Mouse (Mus musculus) limb, embryonic 13.5 days (tissue): ENCODE measurements around the gene Def8. TPM values are rescaled to one million over a fixed set of nuclear protein-coding genes. Genes with fewer than 3 reads are reported as not detected.

Experiments used
- ATAC-seq: fragments of 200-750 bp; cut with Nextera tagmentation; 2 replicates; pipeline ENCODE4 v1.8.0; 2017; ENCODE audit warnings: low read depth, moderate number of reproducible peaks, moderate TSS enrichment; ENCODE audit not compliant: low FRiP score
- H3K27ac ChIP-seq: fragments of 300-500 bp; sonication (generic); 2 replicates; pipeline ENCODE4 v1.5.1; 2015; ENCODE audit warnings: inconsistent platforms, mild to moderate bottlenecking, moderate library complexity
- H3K27me3 ChIP-seq: fragments of 300-500 bp; sonication (generic); 2 replicates; pipeline ENCODE4 v1.6.1; 2015; ENCODE audit warnings: mild to moderate bottlenecking, inconsistent platforms
- H3K36me3 ChIP-seq: fragments of 300-500 bp; sonication (generic); 2 replicates; pipeline ENCODE4 v1.6.1; 2015; ENCODE audit warnings: inconsistent platforms, mild to moderate bottlenecking, moderate library complexity
- H3K4me1 ChIP-seq: fragments of 300-500 bp; sonication (generic); 2 replicates; pipeline ENCODE4 v1.6.1; 2015; ENCODE audit warnings: inconsistent platforms
- H3K4me2 ChIP-seq: fragments of 300-500 bp; sonication (generic); replicated peaks from 2 replicates; pipeline ENCODE4 v1.6.1; 2015; ENCODE audit warnings: inconsistent platforms, mild to moderate bottlenecking, moderate library complexity
- H3K4me3 ChIP-seq: fragments of 300-500 bp; sonication (generic); 2 replicates; pipeline ENCODE4 v1.5.1; 2015; ENCODE audit warnings: moderate library complexity, mild to moderate bottlenecking, inconsistent platforms
- H3K9ac ChIP-seq: fragments of 300-500 bp; sonication (generic); 2 replicates; pipeline ENCODE4 v1.6.1; 2015; ENCODE audit warnings: mild to moderate bottlenecking, inconsistent platforms
- H3K9me3 ChIP-seq: fragments of 300-500 bp; sonication (generic); 2 replicates; pipeline ENCODE4 v1.6.1; 2016; ENCODE audit warnings: inconsistent platforms
- WGBS: fragments of 180-500 bp; shearing (Covaris S2); methylation state at CpG from one replicate; pipeline ENCODE4 v1.1.7; 2015; 5-methylcytosine and 5-hydroxymethylcytosine counted together
- polyA plus RNA-seq: library from polyadenylated mRNA; unstranded; fragments of >200 nt; fragmentation: Nextera tagmentation; extraction: Ambion mirVana; gene quantifications from 2 replicates; pipeline ENCODE4 v1.2.1, GENCODE M21; 2015

The Def8 gene
- polyA plus RNA-seq, 1 experiment from 2014 or later: 41.7 TPM

- Histone ChIP-seq H3K36me3 (peaks cover 21% of the 10 kb centered on the region), H3K9ac (peak overlapping the region; percentile 80), H3K27me3 (no peaks in the 10 kb centered on the region), H3K4me3 (peak overlapping the region; percentile 63), H3K4me2 (peak overlapping the region; percentile 92), H3K4me1 (peaks cover 17% of the 10 kb centered on the region), H3K27ac (no peak overlapping the region; the same call in 1 of the 2 replicates), H3K9me3 (no peaks in the 10 kb centered on the region)
- peak; percentile 28; the same call in 1 of the 2 replicates for ATAC-seq
- 9% methylated on average over 34 of the region's 34 CpGs for WGBS
These were observed 53.8 kb downstream of the Def8 start for GRCm38 (mm10) chr8:123476911-123477736.

- Histone ChIP-seq H3K4me3 (peak within 1 kb of the TSS; percentile 63), H3K27ac (peak within 1 kb of the TSS; percentile 84), H3K4me2 (peak within 1 kb of the TSS; percentile 92), H3K9ac (peak within 1 kb of the TSS; percentile 80), H3K36me3 (peaks cover 27% of the 10 kb centered on the region), H3K9me3 (no peaks in the 10 kb centered on the region), H3K27me3 (no peaks in the 10 kb centered on the region), H3K4me1 (peaks cover 17% of the 10 kb centered on the region)
- 0% methylated on average over 58 of the region's 58 CpGs for WGBS
- ATAC-seq: peak; percentile 95
These were observed 54.5 kb downstream of the Def8 start, which contains the start of gene Afg3l1 for GRCm38 (mm10) chr8:123477737-123478258. Afg3l1 (plus strand) TSS chr8:123477903.

GRCm38 (mm10) chr8:123478456-123479218, 55.3 kb downstream of the Def8 start:
- no peaks in the 10 kb centered on the region for H3K27me3 ChIP-seq
- H3K4me3 ChIP-seq: peak overlapping the region; percentile 63
- peak overlapping the region; percentile 80 for H3K9ac ChIP-seq
- peaks cover 17% of the 10 kb centered on the region for H3K4me1 ChIP-seq
- no peaks in the 10 kb centered on the region for H3K9me3 ChIP-seq
- no peak for ATAC-seq
- H3K4me2 ChIP-seq: peak overlapping the region; percentile 92
- 34% methylated on average over 16 of the region's 16 CpGs for WGBS
- H3K27ac ChIP-seq: peak overlapping the region; percentile 84; the same call in 1 of the 2 replicates
- peaks cover 33% of the 10 kb centered on the region for H3K36me3 ChIP-seq

GRCm38 (mm10) chr8:123482627-123483026, 59.3 kb downstream of the Def8 start:
- no peak overlapping the region for H3K27ac ChIP-seq
- 88% methylated on average over 7 of the region's 7 CpGs for WGBS
- no peaks in the 10 kb centered on the region for H3K27me3 ChIP-seq
- peaks cover 11% of the 10 kb centered on the region for H3K4me1 ChIP-seq
- ATAC-seq: no peak
- H3K4me3 ChIP-seq: no peak overlapping the region
- no peak overlapping the region for H3K4me2 ChIP-seq
- H3K9ac ChIP-seq: no peak overlapping the region
- H3K9me3 ChIP-seq: no peaks in the 10 kb centered on the region
- peaks cover 71% of the 10 kb centered on the region for H3K36me3 ChIP-seq

- Histone ChIP-seq H3K4me3 (no peak overlapping the region), H3K9ac (no peak overlapping the region), H3K9me3 (no peaks in the 10 kb centered on the region), H3K4me1 (no peaks in the 10 kb centered on the region), H3K27ac (no peak overlapping the region), H3K4me2 (no peak overlapping the region), H3K36me3 (peaks cover 97% of the 10 kb centered on the region), H3K27me3 (no peaks in the 10 kb centered on the region)
- 89% methylated on average over 15 of the region's 15 CpGs for WGBS
- no peak for ATAC-seq
These were observed 68.2 kb downstream of the Def8 start for GRCm38 (mm10) chr8:123491280-123492075.

GRCm38 (mm10) chr8:123492898-123493297, 69.6 kb downstream of the Def8 start:
- no peak for ATAC-seq
- WGBS: 95% methylated on average over 9 of the region's 9 CpGs
- H3K4me2 ChIP-seq: no peak overlapping the region
- H3K27ac ChIP-seq: no peak overlapping the region
- no peak overlapping the region for H3K4me3 ChIP-seq
- H3K27me3 ChIP-seq: no peaks in the 10 kb centered on the region
- H3K36me3 ChIP-seq: peaks cover 97% of the 10 kb centered on the region
- no peaks in the 10 kb centered on the region for H3K4me1 ChIP-seq
- H3K9ac ChIP-seq: no peak overlapping the region
- H3K9me3 ChIP-seq: no peaks in the 10 kb centered on the region

GRCm38 (mm10) chr8:123497699-123498098, 74.4 kb downstream of the Def8 start:
- no peak overlapping the region for H3K27ac ChIP-seq
- H3K9ac ChIP-seq: no peak overlapping the region
- no peaks in the 10 kb centered on the region for H3K9me3 ChIP-seq
- 81% methylated on average over 4 of the region's 4 CpGs for WGBS
- H3K4me1 ChIP-seq: no peaks in the 10 kb centered on the region
- no peak for ATAC-seq
- peaks cover 99% of the 10 kb centered on the region for H3K36me3 ChIP-seq
- H3K4me3 ChIP-seq: no peak overlapping the region
- H3K4me2 ChIP-seq: no peak overlapping the region
- no peaks in the 10 kb centered on the region for H3K27me3 ChIP-seq

- H3K4me1 ChIP-seq: no peaks in the 10 kb centered on the region
- H3K27me3 ChIP-seq: no peaks in the 10 kb centered on the region
- no peak overlapping the region for H3K4me2 ChIP-seq
- H3K4me3 ChIP-seq: no peak overlapping the region
- no peak overlapping the region for H3K27ac ChIP-seq
- H3K9me3 ChIP-seq: no peaks in the 10 kb centered on the region; the same call in 1 of the 2 replicates
- WGBS: 92% methylated on average over 11 of the region's 11 CpGs
- no peak for ATAC-seq
- no peak overlapping the region for H3K9ac ChIP-seq
- peaks cover 99% of the 10 kb centered on the region for H3K36me3 ChIP-seq
These were observed 75.6 kb downstream of the Def8 start for GRCm38 (mm10) chr8:123498963-123499362.

- H3K9ac ChIP-seq: no peak overlapping the region
- no peak for ATAC-seq
- no peaks in the 10 kb centered on the region; the same call in 1 of the 2 replicates for H3K9me3 ChIP-seq
- H3K4me3 ChIP-seq: no peak overlapping the region
- H3K4me1 ChIP-seq: no peaks in the 10 kb centered on the region
- no peaks in the 10 kb centered on the region for H3K27me3 ChIP-seq
- H3K36me3 ChIP-seq: peaks cover 99% of the 10 kb centered on the region
- H3K27ac ChIP-seq: no peak overlapping the region
- H3K4me2 ChIP-seq: no peak overlapping the region
- 94% methylated on average over 11 of the region's 11 CpGs for WGBS
These were observed 76.2 kb downstream of the Def8 start for GRCm38 (mm10) chr8:123499556-123499955.

GRCm38 (mm10) chr8:123502192-123502591, 78.9 kb downstream of the Def8 start:
- Histone ChIP-seq H3K4me3 (no peak overlapping the region), H3K9me3 (no peaks in the 10 kb centered on the region; the same call in 1 of the 2 replicates), H3K36me3 (peaks cover 99% of the 10 kb centered on the region), H3K27me3 (no peaks in the 10 kb centered on the region), H3K4me1 (no peaks in the 10 kb centered on the region), H3K4me2 (no peak overlapping the region), H3K9ac (no peak overlapping the region), H3K27ac (no peak overlapping the region)
- WGBS: 95% methylated on average over 5 of the region's 5 CpGs
- no peak for ATAC-seq

GRCm38 (mm10) chr8:123503801-123504467, 80.6 kb downstream of the Def8 start:
- H3K9ac ChIP-seq: no peak overlapping the region
- over 99% methylated on average over 6 of the region's 6 CpGs for WGBS
- no peaks in the 10 kb centered on the region for H3K4me1 ChIP-seq
- ATAC-seq: no peak
- no peaks in the 10 kb centered on the region; the same call in 1 of the 2 replicates for H3K9me3 ChIP-seq
- H3K4me2 ChIP-seq: no peak overlapping the region
- H3K36me3 ChIP-seq: peaks cover 100% of the 10 kb centered on the region
- H3K27ac ChIP-seq: no peak overlapping the region
- no peak overlapping the region for H3K4me3 ChIP-seq
- no peaks in the 10 kb centered on the region for H3K27me3 ChIP-seq
